Mouse (Mus musculus) kidney, postnatal 10 days (tissue): ENCODE data around the gene Cyba.
A peak's percentile ranks its signal among the peaks of the same experiment; 100 is the strongest.

Experiments
- DNase-seq: peaks from one replicate; pipeline ENCODE4 v3.0.0; 2021; ENCODE audit warnings: mixed read lengths

Cyba gene

DNA sequence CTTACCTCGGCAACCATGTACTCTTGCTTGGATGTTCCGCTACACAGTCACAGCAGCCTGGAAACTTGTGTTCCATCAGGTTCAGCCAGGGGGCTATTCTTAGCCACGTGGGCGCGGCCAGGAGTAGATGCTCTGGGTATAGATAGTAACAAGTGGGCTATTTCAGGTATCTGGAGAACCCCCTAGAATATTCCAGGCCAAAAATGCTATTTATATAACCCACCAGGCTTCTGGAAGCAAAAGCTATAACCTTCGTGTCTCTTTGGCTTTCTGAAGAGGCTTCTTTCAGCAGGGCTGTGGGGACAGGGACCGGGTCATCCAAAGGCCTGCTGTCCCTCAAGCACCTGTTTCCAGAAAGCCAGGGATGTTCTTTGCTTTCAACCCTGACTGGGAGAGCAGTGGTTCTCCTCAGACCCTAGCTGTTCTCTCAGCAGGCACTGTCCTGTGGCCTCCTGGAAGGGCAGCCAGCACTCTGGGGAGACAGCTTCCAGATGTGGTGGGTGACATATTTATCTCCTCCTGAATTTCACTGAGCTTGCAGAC, 18.5 kb upstream of the Cyba start:
- no peak for DNase-seq

DNA sequence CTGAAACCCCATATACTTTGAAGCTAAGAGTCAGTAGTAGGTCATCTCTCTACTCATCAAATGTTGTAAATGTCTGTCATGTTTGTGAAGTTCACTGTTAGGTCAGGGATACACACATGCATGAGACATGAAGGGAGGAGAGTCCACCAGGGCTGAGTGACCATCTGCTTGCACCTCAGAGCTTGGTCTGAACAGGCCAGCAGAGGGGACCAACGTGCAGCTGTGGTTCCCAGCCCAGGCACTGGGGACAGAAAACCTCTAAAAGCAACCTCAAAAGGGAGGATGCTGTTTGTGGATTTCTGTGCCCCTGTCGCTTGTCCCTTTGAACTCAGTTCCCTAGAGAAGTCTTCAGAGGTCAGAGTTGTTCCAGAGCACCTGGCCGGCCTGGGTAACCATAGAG, 12.5 kb upstream of the Cyba start:
- DNase-seq, result no peak

DNA sequence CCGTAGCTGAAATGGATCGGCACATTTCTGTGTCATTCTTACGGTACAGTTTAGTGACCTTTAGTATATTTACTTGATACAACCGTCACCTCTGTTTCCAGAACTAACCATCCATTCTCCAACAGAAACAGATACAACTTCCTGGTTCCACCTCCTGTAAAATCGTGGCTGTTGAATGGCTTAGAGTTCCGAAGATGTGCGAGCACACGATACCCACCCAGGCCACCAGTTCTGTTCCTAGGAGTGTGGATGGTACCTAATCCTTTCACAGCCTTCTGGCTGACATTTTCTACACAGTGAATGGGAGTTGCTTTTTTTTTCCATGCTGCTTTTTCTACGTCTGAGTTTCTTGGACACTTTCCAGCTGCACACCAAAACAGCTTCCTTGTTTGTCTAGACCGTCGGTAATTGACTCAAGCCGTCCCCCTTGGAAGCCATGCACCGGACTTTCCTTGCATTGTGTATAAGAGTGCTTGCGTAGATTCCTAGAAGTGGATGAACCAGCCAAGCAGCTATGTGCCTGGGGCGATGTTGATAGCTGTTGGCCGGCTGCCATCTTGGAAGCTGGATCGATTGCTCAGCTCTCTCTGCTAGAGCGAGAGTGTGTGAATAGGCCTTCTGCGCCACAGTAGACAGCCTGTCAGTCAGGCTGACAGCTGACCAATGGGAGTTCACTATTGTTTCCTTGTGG, 11.5 kb upstream of the Cyba start:
- DNase-seq, result peak; percentile 90

DNA sequence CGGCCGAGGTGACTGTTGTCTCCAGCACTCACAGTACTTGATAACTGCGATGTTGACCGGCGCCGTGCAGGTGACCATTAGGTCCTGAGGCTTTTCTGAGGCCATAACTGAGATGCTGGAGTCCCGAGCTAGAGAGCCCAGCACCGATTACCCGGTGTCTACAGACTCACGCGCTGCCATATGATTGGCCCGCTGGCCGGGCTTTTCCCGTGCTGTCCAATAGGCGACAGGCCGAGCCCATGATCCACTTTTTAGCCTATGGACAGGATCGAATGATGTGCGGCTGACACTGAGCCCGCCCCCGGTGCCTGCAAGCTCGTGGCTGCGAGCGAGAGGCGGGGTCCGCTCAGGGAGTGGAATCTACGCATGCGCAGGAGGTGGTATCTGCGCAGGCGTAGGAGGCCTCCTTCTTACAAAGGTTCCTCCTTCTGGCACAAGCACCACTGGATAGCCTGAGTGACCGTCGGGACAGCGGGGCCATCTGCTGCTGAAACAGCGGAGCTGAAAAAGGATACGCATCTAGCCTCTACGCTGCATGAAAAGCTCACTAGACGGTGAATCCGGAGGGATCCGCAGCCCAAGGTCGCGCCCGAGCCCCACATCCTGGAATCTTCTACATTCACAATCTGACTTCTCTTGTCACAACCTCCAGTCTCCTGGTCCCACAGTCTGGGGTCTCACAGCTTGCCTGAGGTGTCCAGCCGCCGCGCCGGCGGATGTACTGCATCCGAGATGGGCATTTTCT, 10.7 kb upstream of the Cyba start, which contains the start of gene Mvd:
Mvd (minus strand) TSS at position 161 of the 745 bp plus-strand sequence.
- DNase-seq, result peak; percentile 99

DNA sequence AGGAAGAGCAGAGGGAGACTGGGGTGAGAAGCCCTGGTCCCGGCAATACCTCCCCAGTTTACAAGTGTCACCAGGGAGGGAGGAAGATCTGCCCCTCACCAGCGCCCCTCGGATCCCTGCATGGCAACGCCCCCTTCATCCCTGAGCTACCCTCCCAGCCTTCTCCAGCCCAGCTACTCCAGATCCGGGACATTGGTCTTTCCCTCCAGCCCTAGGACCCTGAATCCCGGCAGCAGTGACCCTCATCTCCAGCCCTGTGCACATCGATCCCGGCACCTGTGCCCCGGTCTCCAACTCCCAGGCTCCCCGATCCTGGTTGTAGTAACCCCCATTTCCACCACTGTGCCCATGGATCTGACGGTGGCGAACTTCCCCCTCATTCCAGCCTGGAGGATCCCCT, 10.1 kb upstream of the Cyba start:
- no peak for DNase-seq

DNA sequence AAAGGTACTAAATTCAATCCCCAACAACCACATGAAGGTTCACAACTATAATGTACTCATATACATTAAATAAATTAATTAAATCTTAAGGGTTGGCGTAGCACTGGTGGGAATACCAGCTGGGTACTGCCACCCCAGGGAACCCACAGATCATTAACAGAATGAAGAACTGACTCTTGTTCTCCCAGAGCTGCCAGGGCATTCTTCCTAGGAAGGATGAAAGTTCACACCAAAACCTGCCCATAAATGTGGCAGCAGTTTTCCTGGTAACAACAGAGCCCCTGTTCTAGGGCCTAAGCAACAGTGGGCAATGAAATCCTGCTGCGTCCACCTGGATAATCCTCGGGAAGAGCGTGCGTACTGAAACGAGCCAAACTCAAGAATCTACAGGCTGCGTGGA, 9.6 kb upstream of the Cyba start:
- no peak for DNase-seq

DNA sequence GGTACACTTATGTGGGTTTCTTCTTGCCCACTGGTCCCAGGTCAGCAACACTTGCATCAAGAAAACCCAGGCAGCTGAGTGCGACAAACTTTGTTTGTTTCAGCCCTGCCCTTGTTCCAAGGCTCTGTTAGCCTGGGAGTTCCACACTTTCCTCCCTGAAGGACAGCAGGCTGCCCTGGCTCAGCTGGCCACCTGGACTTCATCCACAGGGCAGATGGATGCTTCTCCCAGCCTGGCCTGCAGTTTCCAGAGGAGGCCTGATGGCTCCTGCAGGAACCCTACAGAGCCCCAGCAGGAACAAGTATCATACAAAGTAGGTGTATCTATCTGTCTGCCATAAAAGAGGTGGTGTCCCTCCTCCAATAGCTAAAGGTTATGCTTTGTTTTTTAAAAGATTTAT, 8.6 kb upstream of the Cyba start:
- DNase-seq, result no peak

DNA sequence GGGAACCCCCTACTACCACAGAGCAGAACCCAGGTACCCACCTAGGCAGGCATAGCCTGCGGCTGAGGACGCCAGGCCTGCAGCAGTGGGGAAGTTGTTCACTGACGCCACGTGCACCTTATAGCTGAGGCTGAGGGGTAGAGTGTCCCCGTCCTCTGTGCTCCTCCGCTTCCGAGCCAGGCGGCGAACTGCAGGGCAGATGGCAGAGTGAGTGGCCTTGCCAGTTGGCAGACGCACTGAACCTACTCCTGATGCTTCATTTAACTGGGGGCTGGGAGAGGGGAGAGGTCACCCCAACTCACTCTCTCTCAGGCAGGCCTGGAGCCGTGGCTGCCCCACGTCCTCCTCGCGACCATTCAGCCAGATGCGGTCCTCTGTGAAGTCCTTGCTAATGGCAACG, 6.6 kb upstream of the Cyba start:
- no peak for DNase-seq

DNA sequence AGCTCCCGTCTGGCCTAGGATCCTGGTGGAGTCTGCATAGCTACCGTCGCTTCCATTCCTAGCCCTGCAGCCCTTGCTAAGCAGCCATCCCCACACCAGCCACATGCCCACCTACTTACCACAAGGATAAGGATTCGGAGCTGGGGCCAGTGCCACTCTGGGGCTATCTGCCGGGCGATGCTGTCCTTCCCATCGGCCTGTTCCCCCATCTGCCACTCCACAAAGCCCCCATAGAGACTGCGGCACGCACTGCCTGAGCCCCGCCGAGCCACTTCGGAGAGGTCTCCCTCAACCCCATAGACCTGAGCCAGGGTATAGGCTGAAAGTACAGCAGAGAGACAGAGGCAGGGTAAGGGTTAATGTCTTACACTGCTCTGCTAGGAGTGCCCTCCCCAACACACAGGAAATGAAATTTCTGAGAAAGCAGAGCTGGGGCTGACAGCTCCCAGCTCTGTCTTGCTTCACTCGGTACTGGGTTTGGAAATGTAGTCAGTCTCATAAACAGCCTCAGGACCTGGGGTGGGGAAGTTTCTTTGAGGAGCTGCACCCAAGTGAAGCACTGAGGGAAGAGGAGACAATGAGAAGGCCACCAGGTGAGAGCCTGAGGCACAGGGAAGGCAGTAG, 5.1 kb upstream of the Cyba start:
- no peak for DNase-seq

DNA sequence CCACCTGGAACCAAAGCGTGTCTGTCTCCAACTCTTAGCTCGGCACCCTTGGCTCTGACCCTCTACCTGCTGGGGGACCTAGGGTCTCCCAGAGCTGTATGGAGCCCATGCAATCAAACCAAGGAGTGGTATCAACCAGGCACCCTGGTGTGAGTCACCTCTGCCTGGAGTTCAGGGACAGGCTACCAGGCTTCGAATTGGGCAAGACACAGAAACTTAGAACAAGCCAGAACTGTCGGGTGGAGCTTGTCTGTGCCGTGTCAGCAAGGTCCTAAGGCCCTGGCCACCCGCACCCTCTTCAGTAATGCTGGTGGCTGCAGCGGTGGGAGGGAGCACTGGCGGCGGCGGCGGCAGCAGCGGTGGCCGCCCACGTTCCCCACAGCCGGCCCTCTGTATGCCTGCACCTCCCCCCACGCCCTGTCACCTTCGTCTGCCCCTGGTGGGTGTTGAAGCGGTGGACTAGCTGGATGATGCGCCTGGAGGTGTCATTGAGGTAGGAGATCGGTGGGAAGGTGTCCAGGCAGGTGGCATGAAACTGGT, 3.9 kb upstream of the Cyba start:
- DNase-seq, result no peak

DNA sequence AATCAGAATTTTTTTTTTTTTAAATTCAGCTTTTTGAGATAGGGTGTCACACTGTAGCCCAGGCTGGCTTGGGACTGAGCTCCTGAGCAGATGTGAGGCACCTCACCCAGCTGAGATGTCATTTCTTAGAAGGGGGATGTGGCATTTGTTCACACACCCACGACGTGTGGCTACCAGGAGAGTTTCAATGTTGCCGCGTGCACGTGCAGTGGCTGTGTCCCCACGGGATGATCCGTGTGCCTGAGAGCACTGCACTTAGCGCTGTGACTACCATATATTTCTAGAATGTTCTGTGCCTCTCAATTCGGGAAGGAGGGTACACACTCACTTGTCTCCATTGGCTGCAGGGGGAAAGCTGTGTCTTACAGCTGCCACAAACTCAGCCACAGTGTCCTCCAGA, 3.4 kb upstream of the Cyba start:
- DNase-seq, result no peak

DNA sequence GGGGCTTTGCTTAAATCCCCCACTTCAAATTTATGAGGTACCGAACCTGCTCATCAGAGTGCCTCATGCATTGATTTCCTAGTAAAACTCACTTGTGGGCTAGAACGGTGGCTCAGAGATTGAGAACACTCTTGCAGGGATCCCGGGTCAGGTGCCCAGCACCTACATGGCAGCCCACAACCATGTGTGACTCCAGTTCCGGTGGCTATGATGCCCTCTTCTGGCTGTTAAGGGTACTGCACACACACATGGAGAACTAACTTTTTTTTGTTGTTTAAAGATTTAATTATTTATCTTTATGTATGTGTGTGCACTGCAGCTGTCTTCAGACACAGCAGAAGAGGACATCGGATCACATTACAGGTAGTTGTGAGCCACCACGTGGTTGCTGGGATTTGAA, 2.6 kb upstream of the Cyba start:
- no peak for DNase-seq

DNA sequence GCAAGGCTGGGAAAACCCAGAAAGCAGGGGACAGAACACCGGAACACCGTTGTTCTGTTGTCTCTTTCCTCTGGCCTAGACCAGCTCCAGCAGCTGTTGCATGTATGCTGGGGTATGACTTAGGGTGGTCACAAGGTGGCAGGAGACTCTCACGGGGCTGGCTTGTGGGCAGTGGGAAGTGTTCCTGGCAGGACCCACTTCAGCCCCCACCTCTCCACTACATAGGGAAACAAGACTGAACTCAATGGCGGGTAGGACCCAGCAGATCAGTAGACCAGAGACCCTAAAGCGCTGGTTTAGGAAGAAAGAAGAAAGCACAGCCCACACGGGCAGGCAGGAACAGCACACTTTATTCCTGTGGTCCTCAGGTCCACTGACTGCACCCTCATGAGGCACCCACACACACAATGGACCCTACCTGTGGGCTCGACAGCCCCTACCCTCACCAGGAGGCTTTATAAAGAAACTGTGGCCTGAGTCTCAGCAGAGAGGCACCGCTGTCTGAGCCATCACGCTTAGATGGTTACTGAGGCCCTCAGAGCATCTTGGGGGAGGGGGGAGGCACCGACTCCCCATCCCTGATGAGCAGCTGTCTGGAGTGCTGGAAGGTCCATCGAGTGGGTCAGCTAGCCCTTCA, 657 bp upstream of the Cyba start:
- DNase-seq, result no peak

DNA sequence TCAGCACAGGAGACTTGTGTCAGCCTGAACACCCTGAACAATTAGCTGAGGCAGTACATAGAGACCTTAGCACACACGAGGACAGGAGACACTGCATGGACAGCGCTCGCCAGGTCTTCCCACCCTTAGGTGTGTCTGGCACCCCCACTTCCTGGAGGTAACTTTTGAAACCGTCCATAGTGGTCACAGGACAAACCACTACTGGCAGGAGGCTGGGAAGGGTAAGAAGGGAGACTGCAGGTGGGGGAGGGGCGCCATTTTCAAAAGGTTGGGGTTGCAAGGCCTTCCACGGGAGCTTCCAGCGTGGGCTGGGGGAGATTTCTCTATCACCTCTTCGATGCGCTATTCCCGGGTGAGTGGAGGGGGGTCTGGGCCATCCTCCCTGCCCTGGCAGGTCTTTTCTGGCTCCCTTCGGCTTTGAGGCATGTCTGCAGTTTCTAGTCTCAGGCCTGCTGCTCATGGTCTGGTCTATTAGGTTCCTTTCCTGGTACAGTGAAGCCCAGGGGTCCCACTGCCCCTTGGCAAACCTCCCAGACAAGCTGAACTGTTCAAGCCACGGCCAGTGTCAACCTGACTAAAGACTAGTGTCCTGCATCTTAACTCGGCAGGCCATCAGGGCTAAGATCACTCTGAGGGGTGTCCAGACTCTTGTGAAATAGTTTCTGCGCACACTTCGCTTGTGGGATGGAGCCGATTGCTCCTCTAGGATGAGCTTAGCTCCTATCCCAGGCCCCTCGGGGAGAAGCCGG, 862 bp downstream of the Cyba start:
- DNase-seq, result peak; percentile 69

DNA sequence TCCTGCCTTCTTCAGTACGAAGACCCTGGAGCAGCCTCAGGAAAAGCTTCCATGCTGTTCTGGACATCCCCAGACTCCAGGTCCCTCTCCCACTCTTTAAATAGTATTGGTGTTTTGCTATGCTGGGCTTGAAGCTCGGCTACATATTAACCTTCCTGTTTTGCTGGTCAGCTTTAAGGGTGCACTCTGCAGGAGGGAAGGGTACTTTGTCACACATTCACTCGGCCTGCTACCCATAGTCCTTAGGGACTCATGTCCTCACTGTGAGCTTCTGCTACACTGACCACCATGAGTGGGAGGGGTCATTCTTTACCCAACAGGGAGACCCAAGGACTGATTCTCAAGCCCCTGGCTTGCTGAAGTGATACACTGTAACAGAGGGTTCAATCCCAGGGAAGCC, 2.1 kb downstream of the Cyba start:
- DNase-seq, result peak; percentile 45

DNA sequence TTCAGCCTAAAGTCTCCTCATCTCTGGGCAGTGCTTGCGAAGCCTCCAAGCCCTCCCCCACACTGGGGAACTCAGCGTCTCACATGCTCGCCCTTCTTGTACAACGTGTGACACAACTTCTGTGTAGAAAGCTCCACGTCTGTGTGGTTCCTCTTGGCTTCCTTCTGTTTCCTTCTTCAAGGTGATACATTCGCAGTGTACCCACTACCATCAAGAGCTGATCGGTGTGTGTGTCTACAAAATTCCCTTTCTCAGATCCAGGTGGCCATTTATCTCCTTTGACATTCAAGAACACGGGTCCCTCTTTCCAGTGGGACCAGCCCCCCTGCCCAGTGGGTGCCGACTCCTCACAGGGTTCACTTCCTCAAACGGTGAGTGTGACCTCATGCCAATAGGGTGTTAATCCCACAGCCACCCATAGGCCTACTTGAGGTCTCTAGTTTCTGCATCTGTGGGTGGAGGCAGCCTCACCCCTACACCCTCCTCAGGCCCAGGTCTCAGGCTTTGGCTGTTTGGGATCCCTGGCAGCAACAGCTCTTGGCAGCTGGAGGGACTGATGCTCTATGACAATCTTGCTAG, 2.6 kb downstream of the Cyba start:
- no peak for DNase-seq

DNA sequence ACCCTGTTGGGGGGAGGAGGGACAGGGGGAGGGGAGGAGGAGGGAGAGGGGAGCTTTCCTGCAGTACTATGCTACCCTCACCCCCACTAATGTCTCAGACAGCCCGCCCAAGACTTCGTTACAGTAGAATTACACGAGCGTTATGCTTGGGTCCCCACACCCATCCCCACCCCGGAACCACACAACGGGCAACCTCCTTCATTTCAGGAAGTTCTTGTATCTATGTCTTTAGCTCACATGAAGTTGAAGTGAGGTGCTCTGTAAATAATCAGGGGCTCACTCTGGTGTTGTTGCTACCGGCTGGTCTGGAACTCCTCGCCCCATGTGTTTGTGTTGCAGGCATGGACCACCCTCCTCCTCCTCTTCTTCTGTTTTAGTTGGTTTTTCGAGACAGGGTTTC, 4.6 kb downstream of the Cyba start:
- no peak for DNase-seq

DNA sequence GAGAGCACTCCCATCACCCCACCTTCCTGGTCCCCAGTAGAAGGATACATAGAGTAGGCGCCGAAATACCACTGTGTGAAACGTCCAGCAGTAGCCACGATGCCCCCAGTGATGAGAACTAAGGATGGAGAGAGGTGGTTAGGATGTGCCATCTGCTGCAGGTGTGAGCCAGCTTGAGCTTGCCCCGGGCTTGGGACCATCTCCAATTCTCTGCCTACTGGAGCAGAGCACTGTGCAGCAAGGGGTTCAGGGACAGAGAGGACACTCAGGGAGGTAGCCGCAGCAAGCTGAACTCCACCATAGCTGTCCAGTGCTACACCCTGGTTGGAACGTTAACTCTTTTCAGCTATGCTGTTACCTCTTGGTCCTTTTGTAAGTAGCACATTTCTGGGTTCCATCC, 5.1 kb downstream of the Cyba start:
- DNase-seq, result no peak

DNA sequence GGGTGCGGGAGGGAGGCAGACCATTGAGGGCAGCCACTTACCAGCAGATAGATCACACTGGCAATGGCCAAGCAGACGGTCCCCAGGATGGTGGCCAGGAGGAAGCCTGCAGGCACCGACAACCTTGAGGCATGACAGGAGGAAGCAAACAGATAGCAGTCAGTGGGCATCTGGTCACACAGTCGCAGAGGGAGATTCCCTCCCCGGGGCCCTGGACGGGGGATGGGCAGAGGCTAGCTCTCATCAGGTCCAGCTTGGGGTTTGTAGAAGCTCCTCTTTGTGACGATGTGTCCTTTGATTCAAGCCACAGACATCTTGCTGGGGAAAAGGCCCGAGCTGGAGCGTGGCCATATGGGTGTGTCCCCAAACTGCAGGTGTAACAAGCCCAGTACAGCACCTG, 6.6 kb downstream of the Cyba start:
- DNase-seq, result no peak

DNA sequence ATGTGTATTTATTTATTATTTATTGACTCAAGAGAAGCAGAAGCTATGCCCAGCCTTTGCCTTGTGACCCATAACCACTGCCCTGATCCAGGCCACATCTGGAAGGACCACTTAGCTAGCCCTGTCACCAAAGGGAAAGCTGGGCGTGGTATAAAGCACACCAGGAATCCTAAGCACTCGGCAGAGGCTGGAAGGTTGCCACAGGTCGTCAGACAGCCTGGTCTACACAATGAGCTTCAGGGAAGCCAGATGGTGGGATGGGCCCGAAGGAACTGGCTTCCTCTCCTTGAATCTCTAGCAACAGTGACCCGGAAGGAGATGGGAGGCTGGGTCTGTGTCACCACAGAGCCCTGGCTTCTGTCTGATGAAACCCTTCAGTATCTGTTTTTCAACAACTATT, 9.1 kb downstream of the Cyba start:
- DNase-seq, result peak; percentile 81

DNA sequence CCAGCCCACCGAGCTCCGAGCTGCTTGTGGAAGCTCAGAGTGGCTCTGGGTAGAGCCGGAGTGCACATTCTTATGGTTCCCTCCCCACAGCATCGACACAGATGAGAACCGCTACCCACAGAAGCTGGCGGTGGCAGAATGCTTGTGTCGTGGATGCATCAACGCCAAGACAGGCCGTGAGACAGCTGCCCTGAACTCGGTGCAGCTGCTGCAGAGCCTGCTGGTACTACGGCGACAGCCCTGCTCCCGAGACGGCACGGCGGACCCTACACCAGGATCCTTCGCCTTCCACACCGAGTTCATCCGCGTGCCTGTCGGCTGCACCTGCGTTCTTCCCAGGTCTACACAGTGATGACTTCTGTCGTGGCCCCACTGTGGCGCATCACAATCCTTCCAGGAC, 9.5 kb downstream of the Cyba start:
- DNase-seq, result no peak
